Mouse (Mus musculus): ENCODE results near the gene Pgbd5. TPM values are rescaled to one million over a fixed set of nuclear protein-coding genes. Genes with fewer than 3 reads are reported as not detected.

The Pgbd5 gene
- polyA plus RNA-seq, 1 experiment from 2014 or later: 0.16 TPM

DNA sequence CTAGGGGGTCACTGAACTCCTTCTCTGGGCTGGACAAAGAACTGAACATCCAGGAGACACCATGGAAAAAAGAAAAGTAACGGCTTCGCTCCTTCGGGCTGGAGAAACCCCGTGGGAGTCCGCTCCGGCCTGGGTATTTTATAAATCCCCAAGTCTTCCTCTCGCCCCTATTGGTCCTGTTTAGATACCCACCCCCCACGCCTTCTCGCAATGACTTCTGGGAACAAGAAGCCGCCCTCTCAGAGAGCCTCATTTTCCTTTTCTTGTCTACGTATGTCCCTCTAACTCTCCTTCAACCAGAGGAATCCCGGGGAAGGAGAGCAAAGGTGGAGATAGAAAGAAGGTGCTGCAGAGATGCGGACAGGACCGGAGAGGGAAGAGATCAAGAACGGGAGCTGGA, 76.1 kb downstream of the Pgbd5 start:
- 78% methylated on average over 15 of the region's 15 CpGs for WGBS (ENCODE audit: insufficient replicate concordance)
- Histone ChIP-seq H3K4me3 (replicated peaks) (no peak overlapping the region), H3K4me2 (no peak overlapping the region), H3K9ac (no peak overlapping the region), H3K27me3 (no peaks in the 10 kb centered on the region), H3K36me3 (no peaks in the 10 kb centered on the region), H3K27ac (no peak overlapping the region), H3K4me1 (replicated peaks) (no peaks in the 10 kb centered on the region), H3K9me3 (replicated peaks) (no peaks in the 10 kb centered on the region)
- ATAC-seq (ENCODE audit: low read depth): no peak
- DNase-seq: no peak

DNA sequence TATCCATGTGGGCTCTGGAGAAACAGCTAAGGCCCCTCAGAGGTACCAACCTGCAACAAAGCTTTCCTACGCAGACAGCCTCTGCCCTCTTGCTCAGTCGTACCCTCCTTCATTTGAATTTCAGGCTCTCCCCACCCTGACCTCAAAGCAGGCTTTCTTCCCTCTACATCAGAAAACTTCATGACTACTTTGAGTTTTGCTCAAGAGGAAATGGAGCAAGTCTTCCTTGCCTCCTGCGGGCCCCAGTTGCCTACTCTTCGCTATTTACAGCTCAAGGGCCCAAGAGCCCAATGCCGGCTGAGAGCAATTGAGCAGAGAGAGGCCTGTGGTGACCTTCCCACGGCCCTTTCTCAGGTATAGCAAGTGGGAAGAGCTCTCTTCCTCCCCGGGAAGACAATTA, 76.9 kb downstream of the Pgbd5 start:
- Histone ChIP-seq H3K4me3 (replicated peaks) (no peak overlapping the region), H3K4me1 (replicated peaks) (no peaks in the 10 kb centered on the region), H3K36me3 (no peaks in the 10 kb centered on the region), H3K27ac (no peak overlapping the region), H3K9me3 (replicated peaks) (no peaks in the 10 kb centered on the region), H3K9ac (no peak overlapping the region), H3K4me2 (no peak overlapping the region), H3K27me3 (no peaks in the 10 kb centered on the region)
- DNase-seq: no peak
- ATAC-seq (ENCODE audit: low read depth): no peak
- WGBS (ENCODE audit: insufficient replicate concordance): 71% methylated on average over 7 of the region's 7 CpGs

DNA sequence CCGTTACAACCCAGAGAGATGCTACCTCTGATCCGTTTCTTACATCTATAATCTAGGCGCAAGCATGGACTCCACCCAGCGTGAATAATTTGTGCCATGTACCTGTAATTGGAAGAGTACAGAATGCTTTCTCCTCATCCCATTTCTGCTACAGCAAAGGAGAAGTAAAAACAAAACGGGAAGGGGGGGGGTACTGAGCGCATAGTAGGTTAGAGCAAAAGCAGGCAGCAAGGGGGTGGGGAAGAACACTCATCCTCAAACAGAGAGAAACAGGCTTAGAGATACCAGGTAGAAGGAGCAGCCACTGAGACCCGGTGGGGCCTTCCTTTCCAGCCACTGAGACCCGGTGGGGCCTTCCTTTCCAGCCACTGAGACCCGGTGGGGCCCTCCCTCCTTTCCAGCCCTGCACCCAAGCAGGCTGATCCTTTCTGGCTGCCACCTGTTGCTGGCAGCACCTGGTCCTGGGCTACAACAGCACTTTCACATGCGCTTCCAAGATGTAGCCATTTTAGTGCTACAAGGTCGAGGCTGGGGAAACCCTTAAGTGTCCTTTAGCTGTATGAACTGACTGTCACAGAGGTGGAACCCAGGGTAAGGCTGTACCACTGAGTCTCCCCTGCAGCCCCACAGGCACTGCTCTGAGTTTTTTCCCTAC, 77.6 kb downstream of the Pgbd5 start:
- no peaks in the 10 kb centered on the region for H3K27me3 ChIP-seq
- DNase-seq (no peak), ATAC-seq (ENCODE audit: low read depth) (no peak)
- H3K9me3 ChIP-seq (replicated peaks): no peaks in the 10 kb centered on the region
- no peak overlapping the region for H3K9ac ChIP-seq
- no peak overlapping the region for H3K4me3 ChIP-seq (replicated peaks)
- H3K36me3 ChIP-seq: no peaks in the 10 kb centered on the region
- H3K4me2 ChIP-seq: no peak overlapping the region
- no peaks in the 10 kb centered on the region for H3K4me1 ChIP-seq (replicated peaks)
- WGBS (ENCODE audit: insufficient replicate concordance): 67% methylated on average over 11 of the region's 11 CpGs
- no peak overlapping the region for H3K27ac ChIP-seq

DNA sequence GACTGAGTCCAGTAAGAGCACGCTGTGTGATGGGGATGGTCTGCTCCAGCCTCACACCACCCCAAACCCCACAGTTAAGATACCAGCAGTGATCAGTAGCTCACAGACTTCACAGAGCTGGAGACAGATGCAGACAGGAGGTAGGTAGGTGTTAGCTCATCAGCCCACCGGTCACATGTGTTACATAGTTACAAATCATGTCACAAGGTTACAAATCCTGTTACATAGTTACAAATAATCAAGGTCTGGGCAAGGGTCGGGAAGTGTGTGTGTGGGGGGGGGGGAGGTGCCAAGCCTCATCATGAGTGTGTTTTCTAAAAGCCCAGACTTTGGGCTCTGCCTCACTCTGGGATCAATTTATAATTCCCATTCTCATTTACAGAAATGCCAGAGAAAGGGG, 78.5 kb downstream of the Pgbd5 start:
- 57% methylated on average over 3 of the region's 3 CpGs for WGBS (ENCODE audit: insufficient replicate concordance)
- no peak overlapping the region for H3K27ac ChIP-seq
- no peaks in the 10 kb centered on the region for H3K9me3 ChIP-seq (replicated peaks)
- no peaks in the 10 kb centered on the region for H3K4me1 ChIP-seq (replicated peaks)
- H3K36me3 ChIP-seq: no peaks in the 10 kb centered on the region
- no peak for ATAC-seq (ENCODE audit: low read depth)
- H3K27me3 ChIP-seq: no peaks in the 10 kb centered on the region
- no peak overlapping the region for H3K4me2 ChIP-seq
- DNase-seq: no peak
- no peak overlapping the region for H3K4me3 ChIP-seq (replicated peaks)
- no peak overlapping the region for H3K9ac ChIP-seq

DNA sequence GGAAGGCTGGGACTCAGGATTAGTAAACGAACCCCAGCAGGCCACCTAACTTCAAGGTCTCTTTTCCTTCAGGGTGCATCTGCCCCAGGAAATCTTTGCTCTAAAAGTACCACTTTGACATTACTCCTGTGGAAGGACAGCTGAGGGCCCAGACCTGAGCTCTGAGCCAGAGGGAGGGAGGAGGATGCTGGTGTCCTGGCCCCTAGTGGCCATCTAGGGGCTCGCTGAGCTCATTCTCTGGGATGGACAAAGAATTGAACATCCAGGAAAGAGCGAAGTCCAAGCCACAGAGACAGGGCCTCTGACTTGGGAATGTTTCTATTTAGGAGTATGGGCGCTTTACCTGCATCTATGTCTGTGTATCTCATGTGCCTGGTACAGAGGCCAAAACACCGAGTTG, 87.8 kb downstream of the Pgbd5 start:
- H3K9me3 ChIP-seq (replicated peaks): no peaks in the 10 kb centered on the region
- H3K27me3 ChIP-seq: no peaks in the 10 kb centered on the region
- no peak for DNase-seq
- no peak overlapping the region for H3K9ac ChIP-seq
- 45% methylated on average over 5 of the region's 5 CpGs for WGBS (ENCODE audit: insufficient replicate concordance)
- ATAC-seq (ENCODE audit: low read depth): no peak
- H3K27ac ChIP-seq: no peak overlapping the region
- no peaks in the 10 kb centered on the region for H3K36me3 ChIP-seq
- H3K4me3 ChIP-seq (replicated peaks): no peak overlapping the region
- no peaks in the 10 kb centered on the region for H3K4me1 ChIP-seq (replicated peaks)
- H3K4me2 ChIP-seq: no peak overlapping the region

DNA sequence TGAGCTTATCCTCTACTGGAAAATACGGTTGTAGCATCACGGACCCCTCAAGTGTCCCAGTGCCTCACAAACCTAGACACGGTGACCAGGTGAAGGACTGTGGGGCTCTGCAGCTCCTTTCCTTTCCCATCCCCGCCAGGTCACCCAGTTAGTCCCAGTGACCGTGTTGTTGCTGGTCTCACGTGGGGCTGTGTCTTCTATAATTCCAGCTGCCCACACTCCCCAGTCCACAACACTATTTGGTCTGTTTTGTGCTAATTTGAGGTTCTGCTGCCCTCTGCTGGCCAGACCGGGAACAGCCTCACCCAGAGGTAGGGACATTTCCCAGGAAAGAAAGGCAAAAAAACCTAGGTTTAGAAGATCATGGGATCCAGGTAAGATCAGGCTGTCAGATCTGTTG, 89.8 kb downstream of the Pgbd5 start:
- no peak overlapping the region for H3K4me3 ChIP-seq (replicated peaks)
- H3K9ac ChIP-seq: no peak overlapping the region
- H3K4me2 ChIP-seq: no peak overlapping the region
- peaks cover 6% of the 10 kb centered on the region; the same call in 1 of the 2 replicates for H3K4me1 ChIP-seq (replicated peaks)
- ATAC-seq (ENCODE audit: low read depth) (no peak), DNase-seq (peak; percentile 46)
- no peaks in the 10 kb centered on the region for H3K36me3 ChIP-seq
- 41% methylated on average over 7 of the region's 7 CpGs for WGBS (ENCODE audit: insufficient replicate concordance)
- no peaks in the 10 kb centered on the region for H3K9me3 ChIP-seq (replicated peaks)
- H3K27ac ChIP-seq: no peak overlapping the region
- no peaks in the 10 kb centered on the region for H3K27me3 ChIP-seq

DNA sequence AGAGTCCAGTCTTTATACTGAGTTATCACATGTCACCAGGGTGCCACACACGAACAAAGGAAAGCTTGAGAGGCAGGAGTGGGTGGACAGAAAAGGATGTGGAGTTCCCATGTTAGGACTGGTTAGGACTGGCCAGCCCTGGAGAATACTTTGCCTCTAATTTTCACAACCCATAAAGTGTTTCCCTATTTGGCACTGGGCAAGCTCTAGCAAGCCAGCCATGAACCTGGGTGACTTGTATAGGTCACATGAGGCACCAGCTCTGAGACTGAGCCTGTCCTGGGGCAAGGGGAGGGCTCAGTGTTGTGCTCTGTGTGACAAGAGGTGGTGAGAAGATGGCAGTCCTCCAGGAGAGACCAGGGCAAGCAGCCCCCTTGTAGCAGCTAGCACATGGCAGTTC, 91.4 kb downstream of the Pgbd5 start:
- DNase-seq: no peak
- H3K4me1 ChIP-seq (replicated peaks): peaks cover 14% of the 10 kb centered on the region
- no peak overlapping the region for H3K4me2 ChIP-seq
- no peaks in the 10 kb centered on the region for H3K9me3 ChIP-seq (replicated peaks)
- no peak overlapping the region for H3K4me3 ChIP-seq (replicated peaks)
- WGBS (ENCODE audit: insufficient replicate concordance): 52% methylated on average over 1 of the region's 1 CpGs
- ATAC-seq (ENCODE audit: low read depth): no peak
- H3K27me3 ChIP-seq: no peaks in the 10 kb centered on the region
- no peak overlapping the region for H3K9ac ChIP-seq
- no peak overlapping the region for H3K27ac ChIP-seq
- peaks cover 10% of the 10 kb centered on the region for H3K36me3 ChIP-seq

DNA sequence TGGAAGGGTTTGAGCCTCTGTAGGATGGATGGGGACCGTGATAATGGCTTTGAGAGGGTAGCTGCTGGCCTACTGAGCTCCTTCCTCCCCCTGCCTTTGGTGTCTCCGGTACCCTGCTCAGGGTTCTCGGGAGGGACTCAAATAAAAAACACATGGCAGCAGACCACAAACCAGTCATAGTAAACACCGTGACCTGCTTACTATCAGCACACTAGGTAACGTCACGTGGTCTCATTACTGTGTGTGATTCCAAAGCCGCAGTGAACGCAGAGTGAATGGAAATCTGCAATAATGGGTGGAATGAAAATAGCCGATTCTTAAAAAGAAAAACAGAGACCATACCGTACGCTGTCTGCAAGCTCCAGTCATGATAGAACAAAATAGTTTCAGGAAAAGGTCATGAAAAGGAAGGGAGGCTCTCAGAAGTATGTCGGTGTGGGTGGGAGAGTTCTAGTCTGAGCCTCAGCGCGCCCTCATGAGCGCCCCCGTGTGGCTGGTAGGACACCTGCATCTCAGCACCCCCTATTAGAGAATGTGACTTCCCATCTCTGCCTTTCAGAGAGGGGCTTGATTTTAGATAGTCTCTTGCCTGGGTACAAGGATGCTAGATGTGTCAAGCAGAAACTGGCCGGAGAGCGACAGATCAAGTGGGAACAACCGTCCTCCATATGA, 92.5 kb downstream of the Pgbd5 start:
- ATAC-seq (ENCODE audit: low read depth): no peak
- no peak for DNase-seq
- H3K27me3 ChIP-seq: no peaks in the 10 kb centered on the region
- H3K4me1 ChIP-seq (replicated peaks): peaks cover 14% of the 10 kb centered on the region
- H3K27ac ChIP-seq: no peak overlapping the region
- peaks cover 15% of the 10 kb centered on the region for H3K36me3 ChIP-seq
- 37% methylated on average over 19 of the region's 19 CpGs for WGBS (ENCODE audit: insufficient replicate concordance)
- no peak overlapping the region for H3K9ac ChIP-seq
- H3K9me3 ChIP-seq (replicated peaks): no peaks in the 10 kb centered on the region
- H3K4me2 ChIP-seq: no peak overlapping the region
- no peak overlapping the region for H3K4me3 ChIP-seq (replicated peaks)

DNA sequence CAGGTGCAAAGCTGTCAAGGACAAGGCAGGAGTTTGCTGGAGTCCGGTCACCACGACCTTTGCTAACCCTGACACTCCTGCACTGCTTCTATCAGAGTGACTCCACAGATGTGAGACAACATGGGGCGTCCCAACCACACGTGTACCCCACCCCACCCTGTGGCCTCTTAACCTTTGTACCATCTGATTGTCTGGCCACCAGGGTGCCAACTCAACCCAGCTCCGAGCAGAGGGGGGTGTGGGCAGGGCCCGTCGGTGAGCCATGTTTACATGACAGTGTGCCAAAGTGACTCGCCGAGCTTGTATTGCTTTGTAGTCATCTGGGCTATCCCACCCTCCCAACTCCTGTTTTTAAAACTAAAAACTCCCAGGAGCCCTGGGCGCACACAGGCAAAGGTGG, 94.4 kb downstream of the Pgbd5 start:
- H3K27me3 ChIP-seq: no peaks in the 10 kb centered on the region
- no peak overlapping the region for H3K4me3 ChIP-seq (replicated peaks)
- WGBS (ENCODE audit: insufficient replicate concordance): 72% methylated on average over 10 of the region's 10 CpGs
- no peak overlapping the region for H3K4me2 ChIP-seq
- no peak for ATAC-seq (ENCODE audit: low read depth)
- H3K36me3 ChIP-seq: peaks cover 32% of the 10 kb centered on the region
- no peak for DNase-seq
- no peak overlapping the region for H3K27ac ChIP-seq
- no peak overlapping the region for H3K9ac ChIP-seq
- H3K9me3 ChIP-seq (replicated peaks): no peaks in the 10 kb centered on the region
- H3K4me1 ChIP-seq (replicated peaks): peaks cover 14% of the 10 kb centered on the region

DNA sequence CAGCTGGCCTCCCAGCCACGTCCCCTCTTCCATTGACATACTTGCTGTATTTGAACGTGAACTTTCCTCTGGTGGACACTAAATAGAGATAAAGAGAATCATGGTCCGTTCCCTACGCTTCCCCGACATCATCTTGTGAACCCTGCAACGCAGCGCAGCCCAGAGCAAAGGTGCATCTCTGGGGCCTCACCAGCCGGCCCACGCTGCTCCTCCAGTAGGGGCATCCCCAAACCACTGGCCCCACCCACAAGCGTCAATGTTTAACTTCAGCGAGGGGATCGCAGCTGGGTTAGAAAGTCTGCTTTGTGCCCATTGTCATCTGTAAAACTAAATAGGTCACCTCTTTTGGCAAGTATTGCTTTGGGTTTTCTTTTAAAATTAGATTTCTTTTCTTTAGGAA, 95.5 kb downstream of the Pgbd5 start:
- WGBS (ENCODE audit: insufficient replicate concordance): 74% methylated on average over 12 of the region's 12 CpGs
- H3K4me3 ChIP-seq (replicated peaks): no peak overlapping the region
- H3K9ac ChIP-seq: no peak overlapping the region
- no peak overlapping the region for H3K4me2 ChIP-seq
- DNase-seq: no peak
- H3K36me3 ChIP-seq: peaks cover 39% of the 10 kb centered on the region
- peaks cover 14% of the 10 kb centered on the region for H3K4me1 ChIP-seq (replicated peaks)
- ATAC-seq (ENCODE audit: low read depth): peak; percentile 51
- H3K9me3 ChIP-seq (replicated peaks): no peaks in the 10 kb centered on the region
- no peak overlapping the region for H3K27ac ChIP-seq
- H3K27me3 ChIP-seq: no peaks in the 10 kb centered on the region

DNA sequence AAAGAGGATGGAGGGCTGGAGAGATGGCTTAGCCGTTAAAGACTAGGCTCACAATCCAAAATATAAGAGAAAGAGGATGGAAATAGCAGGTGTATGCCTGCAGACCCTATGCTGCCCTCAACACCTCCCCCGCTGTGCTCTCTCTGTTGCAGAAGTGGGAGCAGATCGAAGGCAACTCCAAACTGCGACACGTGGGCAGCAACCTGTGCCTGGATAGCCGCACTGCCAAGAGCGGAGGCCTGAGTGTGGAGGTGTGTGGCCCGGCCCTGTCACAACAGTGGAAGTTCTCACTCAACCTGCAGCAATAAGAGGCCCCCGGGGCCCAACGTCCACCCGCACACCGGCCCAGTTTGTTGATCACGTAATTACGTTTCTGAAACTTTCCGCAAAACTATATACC, 96.3 kb downstream of the Pgbd5 start:
- Histone ChIP-seq H3K9ac (no peak overlapping the region), H3K4me3 (replicated peaks) (no peak overlapping the region), H3K9me3 (replicated peaks) (no peaks in the 10 kb centered on the region), H3K27me3 (no peaks in the 10 kb centered on the region), H3K27ac (no peak overlapping the region), H3K36me3 (peaks cover 47% of the 10 kb centered on the region), H3K4me1 (replicated peaks) (peaks cover 14% of the 10 kb centered on the region), H3K4me2 (no peak overlapping the region)
- ATAC-seq (ENCODE audit: low read depth) (no peak), DNase-seq (no peak)
- WGBS (ENCODE audit: insufficient replicate concordance): 88% methylated on average over 15 of the region's 15 CpGs

Measured in liver, embryonic 13.5 days (tissue).